Mouse (Mus musculus) urinary bladder, postnatal 25 days (tissue): ENCODE measurements around the gene Eci2.
A peak's percentile ranks its signal among the peaks of the same experiment; 100 is the strongest.
"Not testable (repeated sequence)": the region's sequence is repeated elsewhere in the genome, so short reads cannot be mapped to it uniquely, and the experiment has no call there.

Experiments used
- DNase-seq: peaks from one replicate; pipeline ENCODE4 v3.0.0; 2022; ENCODE audit warnings: low spot score

Eci2 gene

GRCm38 (mm10) chr13:35026879-35027278 lies at the start of gene Eci2:
Eci2 (minus strand) TSS chr13:35027096.
- DNase-seq = no peak

- DNase-seq = no peak
Measured at GRCm38 (mm10) chr13:35074862-35075261, 48.0 kb upstream of the Eci2 start.

- no peak for DNase-seq
Measured at GRCm38 (mm10) chr13:35070485-35071472, 43.9 kb upstream of the Eci2 start.

- no peak for DNase-seq
Measured at GRCm38 (mm10) chr13:35067084-35067483, 40.2 kb upstream of the Eci2 start.

GRCm38 (mm10) chr13:35066033-35066432 lies 39.1 kb upstream of the Eci2 start:
- no peak for DNase-seq

- no peak for DNase-seq
Measured at GRCm38 (mm10) chr13:35064381-35064780, 37.5 kb upstream of the Eci2 start.

- DNase-seq = no peak
Measured at GRCm38 (mm10) chr13:35058145-35058544, 31.2 kb upstream of the Eci2 start.

GRCm38 (mm10) chr13:35036486-35036885 lies 9.6 kb upstream of the Eci2 start:
- no peak for DNase-seq

- no peak for DNase-seq
Measured at GRCm38 (mm10) chr13:35035731-35036130, 8.8 kb upstream of the Eci2 start.

GRCm38 (mm10) chr13:35033571-35033970 lies 6.7 kb upstream of the Eci2 start:
- DNase-seq = no peak

- DNase-seq = no peak
Measured at GRCm38 (mm10) chr13:35031684-35032082, 4.8 kb upstream of the Eci2 start.

GRCm38 (mm10) chr13:35030979-35031683 lies 4.2 kb upstream of the Eci2 start:
- DNase-seq = no peak

- DNase-seq = no peak
Measured at GRCm38 (mm10) chr13:35028365-35028764, 1.5 kb upstream of the Eci2 start.

GRCm38 (mm10) chr13:35023401-35023800 lies 3.5 kb downstream of the Eci2 start:
- DNase-seq = not testable (repeated sequence)

- no peak for DNase-seq
Measured at GRCm38 (mm10) chr13:35020383-35020782, 6.5 kb downstream of the Eci2 start.

- DNase-seq = no peak
Measured at GRCm38 (mm10) chr13:35018866-35019536, 7.9 kb downstream of the Eci2 start.

GRCm38 (mm10) chr13:35017392-35017791 lies 9.5 kb downstream of the Eci2 start:
- no peak for DNase-seq

GRCm38 (mm10) chr13:35016067-35016466 lies 10.8 kb downstream of the Eci2 start:
- no peak for DNase-seq

GRCm38 (mm10) chr13:34995925-34996324 lies 31.0 kb downstream of the Eci2 start:
- DNase-seq = peak; percentile 10

- DNase-seq = peak; percentile 92
Measured at GRCm38 (mm10) chr13:34993983-34994811, 32.7 kb downstream of the Eci2 start.

- DNase-seq = no peak
Measured at GRCm38 (mm10) chr13:34993595-34993982, 33.3 kb downstream of the Eci2 start.

GRCm38 (mm10) chr13:34993085-34993484 lies 33.8 kb downstream of the Eci2 start:
- no peak for DNase-seq
